Mouse (Mus musculus) midbrain, embryonic 14.5 days (tissue): ENCODE results near the gene Gmds. TPM values are rescaled to one million over a fixed set of nuclear protein-coding genes. Genes with fewer than 3 reads are reported as not detected.

Source experiments
- ATAC-seq: fragments of 200-750 bp; cut with Nextera tagmentation; 2 replicates; pipeline ENCODE4 v1.8.0; 2017; ENCODE audit warnings: moderate number of reproducible peaks, moderate library complexity; ENCODE audit not compliant: low FRiP score, low TSS enrichment
- DNase-seq: peaks from one replicate; pipeline ENCODE4 v3.0.0-alpha.2; 2015
- H3K27ac ChIP-seq: fragments of 300-500 bp; sonication (generic); replicated peaks from 2 replicates; pipeline ENCODE4 v1.5.1; 2014; ENCODE audit warnings: mild to moderate bottlenecking, low read depth, low read length, moderate library complexity
- H3K27me3 ChIP-seq: fragments of 300-500 bp; sonication (generic); 2 replicates; pipeline ENCODE4 v1.6.1; 2014; ENCODE audit warnings: low read length, control low read depth, mixed read lengths; ENCODE audit not compliant: control insufficient read depth, insufficient read depth
- H3K36me3 ChIP-seq: fragments of 300-500 bp; sonication (generic); 2 replicates; pipeline ENCODE4 v1.6.1; 2014; ENCODE audit warnings: low read length, control low read depth; ENCODE audit not compliant: control insufficient read depth, insufficient read depth
- H3K4me1 ChIP-seq: fragments of 300-500 bp; sonication (generic); 2 replicates; pipeline ENCODE4 v1.6.1; 2014; ENCODE audit warnings: mild to moderate bottlenecking, antibody characterized with exemption, low read length, control low read depth; ENCODE audit not compliant: control insufficient read depth, insufficient read depth
- H3K4me2 ChIP-seq: fragments of 300-500 bp; sonication (generic); 2 replicates; pipeline ENCODE4 v1.6.1; 2014; ENCODE audit warnings: mild to moderate bottlenecking, low read length, moderate library complexity
- H3K4me3 ChIP-seq: fragments of 300-500 bp; sonication (generic); replicated peaks from 2 replicates; pipeline ENCODE4 v1.5.1; 2014; ENCODE audit warnings: low read depth, low read length
- H3K9ac ChIP-seq: fragments of 300-500 bp; sonication (generic); replicated peaks from 2 replicates; pipeline ENCODE4 v1.6.1; 2014; ENCODE audit warnings: mild to moderate bottlenecking, low read length, moderate library complexity
- H3K9me3 ChIP-seq: fragments of 300-500 bp; sonication (generic); 2 replicates; pipeline ENCODE4 v1.6.1; 2016; ENCODE audit warnings: low read length, control low read depth, mixed read lengths; ENCODE audit not compliant: control insufficient read depth
- WGBS: fragments of 180-500 bp; shearing (Covaris S2); extraction: QIAGEN DNeasy Blood & Tissue Kit; methylation state at CpG from one replicate; pipeline ENCODE4 v1.1.7; 2014; 5-methylcytosine and 5-hydroxymethylcytosine counted together
- polyA plus RNA-seq: library from polyadenylated mRNA; unstranded; fragments of >200 nt; fragmentation: Nextera tagmentation; extraction: Ambion mirVana; gene quantifications from 2 replicates; pipeline ENCODE4 v1.2.1, GENCODE M21; 2014

The Gmds gene
- polyA plus RNA-seq, 1 experiment from 2014 or later, result 32.6 TPM

GRCm38 (mm10) chr13:31825180-31825579 is 513.4 kb downstream of the Gmds start:
- Histone ChIP-seq H3K4me1 (no peaks in the 10 kb centered on the region), H3K4me2 (no peak overlapping the region), H3K9ac (no peak overlapping the region), H3K9me3 (no peaks in the 10 kb centered on the region), H3K4me3 (no peak overlapping the region), H3K27ac (no peak overlapping the region), H3K27me3 (peaks cover 11% of the 10 kb centered on the region), H3K36me3 (no peaks in the 10 kb centered on the region)
- DNase-seq (no peak), ATAC-seq (no peak)
- WGBS, result 97% methylated on average over 1 of the region's 1 CpGs

GRCm38 (mm10) chr13:31823316-31823715 is 515.2 kb downstream of the Gmds start:
- H3K4me1 ChIP-seq, result no peaks in the 10 kb centered on the region
- no peak overlapping the region for H3K4me3 ChIP-seq
- DNase-seq, result no peak
- no peaks in the 10 kb centered on the region for H3K9me3 ChIP-seq
- no peak overlapping the region for H3K27ac ChIP-seq
- H3K4me2 ChIP-seq, result no peak overlapping the region
- no peak for ATAC-seq
- WGBS, result 23% methylated on average over 5 of the region's 5 CpGs
- peaks cover 23% of the 10 kb centered on the region for H3K27me3 ChIP-seq
- no peaks in the 10 kb centered on the region for H3K36me3 ChIP-seq
- H3K9ac ChIP-seq, result no peak overlapping the region

GRCm38 (mm10) chr13:31821050-31821449 is 517.5 kb downstream of the Gmds start:
- ATAC-seq, result no peak
- Histone ChIP-seq H3K36me3 (no peaks in the 10 kb centered on the region), H3K4me2 (peak overlapping the region; percentile 46), H3K27ac (no peak overlapping the region), H3K9me3 (no peaks in the 10 kb centered on the region), H3K9ac (no peak overlapping the region), H3K4me1 (no peaks in the 10 kb centered on the region), H3K27me3 (peaks cover 37% of the 10 kb centered on the region), H3K4me3 (peak overlapping the region; percentile 12; the same call in 1 of the 2 replicates)
- 18% methylated on average over 6 of the region's 6 CpGs for WGBS
- no peak for DNase-seq

- ATAC-seq (peak; percentile 64; the same call in 1 of the 2 replicates), DNase-seq (peak; percentile 65)
- Histone ChIP-seq H3K4me1 (no peaks in the 10 kb centered on the region), H3K9me3 (no peaks in the 10 kb centered on the region), H3K9ac (no peak overlapping the region), H3K27me3 (peaks cover 41% of the 10 kb centered on the region), H3K4me3 (peak overlapping the region; percentile 12), H3K36me3 (no peaks in the 10 kb centered on the region), H3K4me2 (peak overlapping the region; percentile 46), H3K27ac (no peak overlapping the region)
- 3% methylated on average over 16 of the region's 16 CpGs for WGBS
Observed at GRCm38 (mm10) chr13:31820587-31821017, 517.9 kb downstream of the Gmds start.

- DNase-seq (no peak), ATAC-seq (no peak)
- whole genome bisulfite sequencing, result 34% methylated on average over 14 of the region's 14 CpGs
- Histone ChIP-seq H3K9me3 (no peaks in the 10 kb centered on the region), H3K36me3 (no peaks in the 10 kb centered on the region), H3K27me3 (peaks cover 49% of the 10 kb centered on the region), H3K4me2 (no peak overlapping the region), H3K4me1 (no peaks in the 10 kb centered on the region), H3K27ac (no peak overlapping the region), H3K4me3 (no peak overlapping the region), H3K9ac (no peak overlapping the region)
Observed at GRCm38 (mm10) chr13:31819664-31820405, 518.7 kb downstream of the Gmds start.

- H3K27me3 ChIP-seq, result peaks cover 64% of the 10 kb centered on the region
- 69% methylated on average over 7 of the region's 7 CpGs for WGBS
- no peak overlapping the region for H3K9ac ChIP-seq
- DNase-seq (no peak), ATAC-seq (no peak)
- H3K4me2 ChIP-seq, result no peak overlapping the region
- H3K9me3 ChIP-seq, result no peaks in the 10 kb centered on the region
- H3K4me1 ChIP-seq, result no peaks in the 10 kb centered on the region
- no peak overlapping the region for H3K27ac ChIP-seq
- no peaks in the 10 kb centered on the region for H3K36me3 ChIP-seq
- H3K4me3 ChIP-seq, result no peak overlapping the region
Observed at GRCm38 (mm10) chr13:31818337-31818736, 520.2 kb downstream of the Gmds start.

GRCm38 (mm10) chr13:31815383-31816003 is 523.0 kb downstream of the Gmds start:
- H3K9me3 ChIP-seq, result no peaks in the 10 kb centered on the region
- WGBS, result 35% methylated on average over 15 of the region's 15 CpGs

GRCm38 (mm10) chr13:31812701-31813100 is 525.8 kb downstream of the Gmds start:
- no peak overlapping the region for H3K4me2 ChIP-seq
- ATAC-seq, result no peak
- WGBS, result 59% methylated on average over 2 of the region's 2 CpGs
- DNase-seq, result no peak
- no peaks in the 10 kb centered on the region for H3K9me3 ChIP-seq
- no peak overlapping the region for H3K4me3 ChIP-seq
- H3K36me3 ChIP-seq, result no peaks in the 10 kb centered on the region
- peaks cover 86% of the 10 kb centered on the region for H3K27me3 ChIP-seq
- peaks cover 9% of the 10 kb centered on the region; the same call in 1 of the 2 replicates for H3K4me1 ChIP-seq
- no peak overlapping the region for H3K9ac ChIP-seq
- no peak overlapping the region for H3K27ac ChIP-seq

More at GRCm38 (mm10) chr13:31815383-31816003, 523.0 kb downstream of the Gmds start:
- Histone ChIP-seq H3K27ac (no peak overlapping the region), H3K27me3 (peaks cover 81% of the 10 kb centered on the region), H3K4me2 (no peak overlapping the region), H3K4me3 (no peak overlapping the region), H3K4me1 (peaks cover 5% of the 10 kb centered on the region; the same call in 1 of the 2 replicates), H3K9ac (no peak overlapping the region), H3K36me3 (no peaks in the 10 kb centered on the region)
- ATAC-seq (no peak), DNase-seq (no peak)
